Mouse (Mus musculus) layer of hippocampus, postnatal 25 days (tissue): Measurements from ENCODE around the gene Cnnm1. TPM values are rescaled to one million over a fixed set of nuclear protein-coding genes. Genes with fewer than 3 reads are reported as not detected.
"Not testable (repeated sequence)": the region's sequence is repeated elsewhere in the genome, so short reads cannot be mapped to it uniquely, and the experiment has no call there.

ENCODE experiments used
- DNase-seq, 2 experiments: peaks; one replicate each; pipeline ENCODE4 v3.0.0; 2022; ENCODE audit warnings: mixed read lengths in 2 of 2, low spot score in 1 of 2; ENCODE audit errors: extremely low spot score in 1 of 2
- total RNA-seq, 2 experiments: library from RNA; stranded (reverse); gene quantifications; 2 replicates each; pipeline ENCODE4 v1.2.3; 2021

Gene Cnnm1
- total RNA-seq, 2 experiments from 2014 or later, result 94.0 to 102 TPM

DNA sequence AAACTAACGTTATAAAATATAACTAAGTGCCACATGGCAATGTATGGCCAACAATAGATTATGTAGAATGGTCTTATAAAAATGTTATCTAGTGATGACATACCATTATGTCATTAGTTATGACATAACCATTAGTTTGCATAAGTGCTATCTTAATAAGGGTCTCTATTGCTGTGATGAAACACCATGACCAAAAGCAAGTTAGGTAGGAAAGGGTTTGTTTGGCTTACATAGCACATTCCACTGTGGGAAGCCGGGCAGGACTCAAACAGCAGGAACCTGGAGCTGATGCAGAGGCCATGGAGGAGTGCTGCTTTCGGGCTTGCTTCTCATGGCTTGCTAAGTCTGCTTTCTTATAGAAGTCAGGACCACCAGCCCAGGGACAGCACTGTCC, 24.1 kb downstream of the Cnnm1 start:
- no peak for DNase-seq

DNA sequence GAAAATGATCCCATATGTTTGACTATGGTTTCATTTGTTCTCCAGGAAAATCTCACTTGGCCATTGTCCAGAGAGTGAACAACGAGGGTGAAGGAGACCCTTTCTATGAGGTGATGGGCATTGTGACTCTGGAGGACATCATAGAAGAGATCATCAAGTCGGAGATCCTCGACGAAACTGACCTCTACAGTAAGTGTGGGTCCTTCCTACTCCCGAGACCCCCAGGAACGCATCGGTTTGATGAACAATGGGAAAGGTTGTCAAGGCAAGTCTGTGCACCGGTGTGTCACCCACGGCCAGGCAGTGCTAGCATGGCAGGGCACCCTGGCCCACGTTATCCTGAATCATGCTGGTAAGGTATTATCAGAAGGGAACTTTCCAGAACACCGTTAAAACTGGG, 24.8 kb downstream of the Cnnm1 start:
- DNase-seq, result no peak

DNA sequence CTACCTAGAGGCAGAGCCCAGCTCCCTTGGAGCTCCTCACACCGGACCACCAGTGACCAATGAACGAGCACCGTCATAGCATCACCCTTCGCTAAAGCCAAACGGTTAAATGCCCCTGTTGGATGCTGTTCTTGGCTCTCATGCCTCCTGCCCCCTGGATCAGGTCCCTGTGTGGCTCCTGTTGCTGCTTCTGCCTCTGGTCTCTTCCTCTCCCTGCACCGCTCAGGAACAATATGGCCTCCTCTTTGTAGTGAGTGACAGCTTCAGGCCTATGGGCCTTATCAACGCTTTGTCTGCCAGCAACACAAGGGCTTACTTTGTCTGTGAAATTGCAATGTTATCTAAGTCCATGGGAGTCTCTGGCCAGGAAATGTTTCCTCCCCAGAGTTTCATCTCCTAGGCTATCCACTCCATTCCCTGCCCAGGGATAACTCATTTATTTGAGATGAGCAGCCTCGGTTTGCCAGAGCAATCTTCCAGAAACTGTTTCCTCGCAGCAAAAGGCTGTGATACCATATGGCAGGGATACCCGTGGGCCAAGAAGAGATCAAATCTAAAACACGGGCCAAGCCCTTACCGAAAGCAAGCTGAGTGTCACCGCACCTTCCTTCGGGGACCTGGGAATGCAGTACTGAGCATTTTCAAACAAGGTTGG, 25.5 kb downstream of the Cnnm1 start:
- DNase-seq, result no peak

DNA sequence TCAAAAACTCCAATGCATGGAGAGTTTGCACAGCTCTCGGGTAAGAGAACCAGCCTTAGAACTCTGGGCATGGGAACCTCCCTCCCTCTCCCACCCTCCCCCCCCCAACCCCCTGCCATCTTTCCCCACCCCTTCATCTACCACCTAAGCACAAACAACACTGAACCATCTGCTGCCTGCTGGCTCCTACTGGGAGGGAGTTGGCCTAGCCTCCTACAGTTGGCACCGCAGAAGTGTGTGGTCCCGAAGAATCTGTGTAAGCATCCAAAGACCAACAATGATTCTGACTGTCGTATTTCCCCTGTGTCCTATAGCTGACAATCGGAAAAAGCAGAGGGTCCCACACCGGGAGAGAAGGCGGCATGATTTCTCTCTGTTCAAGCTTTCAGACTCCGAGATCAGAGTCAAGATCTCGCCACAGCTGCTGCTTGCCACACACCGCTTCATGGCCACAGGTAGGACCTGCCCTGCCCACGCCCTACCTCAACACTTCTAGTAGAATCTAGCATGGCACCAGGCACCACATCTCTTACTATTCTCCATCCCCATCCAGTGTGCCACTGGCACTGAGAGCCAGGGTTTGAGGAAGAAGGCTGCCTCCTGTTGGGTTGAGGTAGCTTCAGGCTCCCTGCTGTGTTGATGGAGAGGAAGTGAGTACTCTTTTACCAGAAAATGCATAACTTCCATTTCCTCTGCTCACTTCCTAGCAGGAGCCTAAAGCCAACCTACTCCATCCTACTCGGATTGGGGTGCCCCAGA, 27.9 kb downstream of the Cnnm1 start:
- no peak for DNase-seq

DNA sequence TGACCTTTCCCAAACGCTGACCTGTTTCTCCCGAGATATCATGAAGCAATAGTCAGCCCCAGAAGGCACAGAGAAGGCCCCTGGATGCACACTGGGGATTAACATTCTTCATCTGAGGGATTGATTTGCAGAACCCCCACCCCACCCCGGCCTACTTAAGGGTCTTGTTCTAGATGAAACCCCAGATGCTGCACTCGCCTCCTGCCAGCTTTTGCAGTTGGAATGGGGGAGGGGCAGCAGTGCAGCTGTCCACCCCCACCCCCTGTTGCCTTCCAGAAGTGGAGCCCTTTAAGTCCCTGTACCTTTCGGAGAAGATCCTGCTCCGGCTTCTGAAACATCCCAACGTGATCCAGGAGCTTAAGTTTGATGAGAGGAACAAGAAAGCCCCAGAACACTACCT, 29.1 kb downstream of the Cnnm1 start:
- no peak for DNase-seq

DNA sequence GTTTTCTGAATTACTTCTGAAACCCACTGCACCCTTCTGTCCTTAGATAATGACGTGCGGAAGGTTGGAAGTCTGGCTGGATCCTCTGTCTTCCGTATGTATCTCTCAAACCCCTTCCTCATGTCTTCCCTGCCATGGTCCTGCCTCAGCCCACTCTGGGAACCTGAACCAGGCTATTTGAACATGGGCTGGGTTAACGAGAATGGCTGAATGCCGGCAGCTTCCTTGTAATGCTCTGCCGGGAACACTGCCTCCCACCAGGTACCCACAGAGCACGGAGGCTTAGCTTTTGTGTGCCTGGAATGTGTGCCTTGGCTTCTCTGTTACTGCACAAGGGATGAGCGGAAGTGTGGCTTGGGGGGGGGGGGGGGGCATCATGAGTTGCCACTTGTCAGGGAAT, 32.1 kb downstream of the Cnnm1 start:
- DNase-seq, result no peak

DNA sequence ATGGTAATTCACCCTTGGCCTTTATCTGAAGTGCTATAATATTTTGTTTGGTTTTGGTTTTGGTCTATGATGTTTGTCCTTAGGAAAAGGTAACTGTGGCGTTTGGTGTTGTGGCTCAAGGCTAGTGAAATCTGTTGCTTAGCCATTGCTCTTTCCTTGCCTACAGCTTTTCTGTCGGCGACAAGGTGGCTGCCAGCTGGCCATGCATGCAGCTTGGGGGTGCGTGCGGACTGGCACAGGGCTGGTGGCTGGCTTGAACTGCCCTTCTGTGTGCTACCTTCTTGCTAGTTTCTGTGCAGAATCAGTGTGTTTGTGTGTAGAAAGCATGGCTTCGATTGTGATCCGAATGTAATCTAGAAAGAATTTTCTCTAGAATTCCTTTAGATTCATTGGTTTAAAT, 32.5 kb downstream of the Cnnm1 start:
- DNase-seq, result no peak

DNA sequence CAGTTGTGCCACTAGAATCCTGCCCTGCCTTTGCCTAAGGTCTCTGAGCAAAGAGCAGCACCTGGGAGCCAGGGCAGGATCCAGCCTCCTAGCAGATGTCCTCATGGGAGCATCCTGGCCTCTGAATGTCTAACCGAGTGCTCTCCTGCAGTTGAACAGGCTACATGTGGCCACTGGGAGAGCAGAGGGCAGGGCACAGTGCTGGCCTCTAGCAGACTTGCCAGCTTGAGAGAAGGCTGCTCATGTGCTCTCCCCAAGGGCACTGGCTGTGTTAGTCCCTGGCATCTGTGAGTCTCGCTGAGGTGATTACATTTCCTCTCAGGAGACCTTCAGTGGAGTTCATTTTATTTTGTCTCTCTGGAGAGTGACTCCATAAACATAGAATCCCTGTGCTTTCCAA, 35.4 kb downstream of the Cnnm1 start:
- DNase-seq, result no peak

DNA sequence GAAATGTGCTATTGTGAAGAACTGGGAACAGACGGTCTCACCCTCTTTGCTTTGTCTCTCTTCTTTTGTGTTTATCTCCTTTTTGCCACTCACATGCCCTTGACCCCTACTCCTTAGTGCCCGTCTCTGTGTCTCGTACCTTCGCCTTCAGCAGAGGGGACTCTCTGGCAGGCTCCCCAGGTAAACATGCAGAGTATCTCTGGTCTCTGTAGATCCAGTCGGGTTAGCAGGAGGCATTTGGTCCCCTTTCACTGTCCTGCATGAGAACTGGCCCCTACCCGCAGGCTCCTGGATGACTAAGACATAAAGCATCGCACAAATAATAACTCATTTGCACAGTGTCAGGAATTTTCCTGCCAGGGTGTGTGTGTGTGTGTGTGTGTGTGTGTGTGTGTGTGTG, 35.8 kb downstream of the Cnnm1 start:
- DNase-seq, result no peak

DNA sequence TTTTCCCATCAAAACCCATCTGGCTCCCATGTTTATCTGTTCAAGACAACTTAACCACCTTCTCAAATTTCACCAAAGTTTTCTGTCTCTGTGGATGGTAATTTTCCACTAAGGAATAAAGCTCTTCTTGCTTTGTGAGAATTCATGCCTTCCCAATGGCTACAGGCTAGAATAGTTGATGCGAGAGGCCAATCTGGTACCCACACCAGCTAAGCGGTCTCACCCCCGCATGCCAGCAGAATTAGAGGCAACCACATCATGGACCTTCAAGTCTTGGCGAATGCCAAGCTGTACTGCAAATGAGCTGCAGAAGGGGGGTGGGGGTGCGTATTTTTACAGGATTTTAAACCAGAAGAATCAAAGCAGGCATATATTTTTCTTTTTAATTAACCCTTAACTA, 37.2 kb downstream of the Cnnm1 start:
- DNase-seq, result no peak

DNA sequence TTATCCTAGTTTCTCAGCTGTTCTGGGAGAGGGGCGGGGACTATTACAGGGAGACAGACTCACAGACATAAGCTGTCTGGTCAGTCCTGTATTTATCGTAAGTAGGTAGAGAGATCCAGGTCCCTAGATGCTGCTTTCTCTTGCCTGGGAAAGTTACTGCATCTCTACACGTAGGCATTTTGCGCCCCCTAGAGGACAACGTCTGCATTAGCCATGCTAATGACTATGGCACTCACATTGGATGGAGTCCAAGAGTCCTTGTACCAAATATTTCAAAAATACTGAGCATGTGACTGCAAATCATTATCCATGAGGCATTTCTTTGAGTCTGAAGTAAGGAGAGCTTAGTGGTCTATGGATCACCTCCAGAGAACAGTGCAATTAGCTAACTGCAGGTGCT, 38.7 kb downstream of the Cnnm1 start:
- peak in 1 of 2 experiments; percentile 74 for DNase-seq

DNA sequence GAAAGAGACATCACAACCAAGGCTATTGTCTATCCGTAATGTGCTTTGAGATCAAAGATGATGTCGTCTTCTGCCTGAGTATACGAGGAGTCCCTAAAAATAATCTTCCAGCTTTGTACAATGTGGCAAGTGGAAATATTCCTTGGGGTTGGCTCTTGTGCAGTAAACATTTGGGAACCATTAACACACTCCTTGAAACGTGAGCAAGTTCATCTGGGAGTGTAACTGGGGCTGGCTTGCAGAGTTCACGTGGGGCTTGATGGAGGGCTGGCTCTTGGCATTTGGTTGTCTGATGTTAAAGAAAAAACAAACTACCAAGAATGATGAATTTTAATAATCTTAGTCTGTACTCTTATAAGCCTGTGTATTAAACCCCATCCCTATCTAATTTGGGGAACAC, 39.2 kb downstream of the Cnnm1 start:
- no peak for DNase-seq

DNA sequence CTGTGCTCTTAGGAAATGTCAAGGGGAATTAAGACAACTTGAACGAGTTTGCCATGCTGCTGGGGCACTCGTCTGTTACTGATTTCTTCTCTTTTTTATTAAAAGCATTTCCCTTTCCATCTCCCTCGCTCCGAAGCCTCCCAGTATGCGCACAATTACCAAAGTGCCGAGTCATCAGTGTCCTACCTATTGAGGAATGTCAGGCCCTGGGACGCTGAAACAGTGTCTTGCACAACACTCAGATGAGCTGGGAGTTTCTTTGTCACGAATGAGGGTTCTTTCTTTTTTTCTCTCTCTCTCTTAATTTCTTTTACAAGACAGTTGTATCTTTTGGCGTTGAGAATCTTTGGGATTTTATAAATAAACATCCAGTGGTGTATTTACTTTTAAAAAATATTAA, 40.3 kb downstream of the Cnnm1 start:
- no peak for DNase-seq

DNA sequence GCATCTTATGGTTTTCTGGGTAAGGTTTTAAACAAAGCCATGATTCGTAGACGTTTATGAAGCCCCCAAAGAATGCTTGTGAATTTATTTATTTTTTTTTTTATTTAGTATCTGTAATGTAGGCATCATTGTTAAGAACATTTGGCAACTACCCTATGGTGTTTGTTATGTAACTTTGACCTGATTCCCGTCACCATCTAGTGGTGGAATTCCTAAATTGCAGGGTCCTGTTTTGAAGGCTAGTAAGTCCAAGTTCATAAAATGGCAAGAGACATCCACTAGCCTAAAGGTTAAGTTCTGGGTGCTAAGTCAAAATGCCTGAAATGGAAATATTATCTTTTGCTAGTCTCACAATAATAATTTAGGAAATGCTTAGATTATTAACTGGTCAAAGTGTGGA, 47.2 kb downstream of the Cnnm1 start:
- no peak for DNase-seq

DNA sequence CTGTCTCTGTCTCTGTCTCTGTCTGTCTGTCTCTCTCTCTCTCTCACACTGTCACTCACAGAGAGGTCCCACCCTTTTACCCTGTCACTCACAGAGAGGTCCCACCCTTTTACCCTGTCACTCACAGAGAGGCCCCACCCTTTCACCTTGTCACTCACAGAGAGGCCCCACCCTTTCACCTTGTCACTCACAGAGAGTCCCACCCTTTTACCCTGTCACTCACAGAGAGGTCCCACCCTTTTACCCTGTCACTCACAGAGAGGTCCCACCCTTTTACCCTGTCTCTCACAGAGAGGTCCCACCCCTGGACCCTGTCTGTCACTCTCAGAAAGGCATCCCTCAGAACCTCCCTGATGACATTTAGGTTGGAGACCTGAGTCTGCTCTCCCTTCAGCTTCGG, 53.1 kb downstream of the Cnnm1 start:
- DNase-seq, result not testable (repeated sequence)

DNA sequence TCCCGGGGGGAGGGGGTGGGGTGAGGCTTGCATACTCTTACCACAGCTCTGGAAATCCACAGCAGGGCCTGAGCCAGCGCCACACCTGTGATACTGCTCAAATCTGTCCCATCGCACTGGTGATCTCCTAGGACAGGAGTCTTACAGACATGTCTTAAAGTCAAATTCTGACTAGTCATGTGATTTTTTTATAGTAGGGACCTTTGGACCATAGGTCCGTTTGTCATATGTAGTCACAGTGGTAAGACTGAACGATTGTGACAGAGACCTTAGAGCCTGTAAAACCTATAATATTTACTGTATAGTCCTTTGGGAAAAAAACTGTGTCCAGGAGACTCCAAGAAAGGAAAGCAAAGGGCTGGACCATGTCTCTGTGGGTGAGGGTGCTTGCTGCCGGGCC, 53.6 kb downstream of the Cnnm1 start:
- no peak for DNase-seq

DNA sequence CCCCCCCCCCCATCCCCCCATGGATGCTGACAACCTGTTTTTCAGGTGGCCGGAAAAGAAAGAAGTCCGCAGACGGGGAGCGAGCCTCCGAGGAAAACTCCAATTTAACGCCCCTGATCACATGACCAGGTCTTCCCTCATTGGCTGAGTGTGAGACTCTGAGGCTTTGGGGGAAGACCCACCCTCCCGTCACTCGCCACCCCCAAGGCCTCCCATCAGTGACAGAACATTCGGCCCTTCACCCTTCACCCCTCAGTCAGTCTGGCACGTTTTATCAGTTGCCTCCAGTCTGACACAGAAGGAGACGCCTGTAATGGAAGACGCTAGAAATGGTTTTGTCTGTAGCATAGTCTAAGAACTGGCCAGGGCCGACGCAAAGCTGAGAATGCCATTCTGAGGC, 54.7 kb downstream of the Cnnm1 start:
- DNase-seq, result no peak

DNA sequence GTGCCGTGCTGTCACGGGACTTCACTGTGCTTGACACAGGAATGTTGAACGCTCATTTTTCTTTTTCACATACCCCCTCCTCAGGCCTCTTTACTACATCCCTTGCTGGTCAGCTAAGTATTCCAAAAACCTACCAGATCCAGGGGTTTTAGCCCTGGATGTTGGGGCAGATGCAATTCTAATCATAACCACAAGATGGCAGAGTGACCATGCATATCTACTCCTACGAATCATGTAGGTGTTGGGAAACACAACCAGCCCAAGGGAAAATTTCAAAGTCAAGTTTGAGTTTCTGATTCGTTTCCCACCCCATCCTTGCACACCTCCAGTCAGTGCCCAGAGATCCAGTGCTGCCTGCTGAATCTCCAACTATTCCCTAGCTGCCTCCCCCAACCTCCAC, 55.6 kb downstream of the Cnnm1 start:
- DNase-seq, result peak in 1 of 2 experiments; percentile 49

DNA sequence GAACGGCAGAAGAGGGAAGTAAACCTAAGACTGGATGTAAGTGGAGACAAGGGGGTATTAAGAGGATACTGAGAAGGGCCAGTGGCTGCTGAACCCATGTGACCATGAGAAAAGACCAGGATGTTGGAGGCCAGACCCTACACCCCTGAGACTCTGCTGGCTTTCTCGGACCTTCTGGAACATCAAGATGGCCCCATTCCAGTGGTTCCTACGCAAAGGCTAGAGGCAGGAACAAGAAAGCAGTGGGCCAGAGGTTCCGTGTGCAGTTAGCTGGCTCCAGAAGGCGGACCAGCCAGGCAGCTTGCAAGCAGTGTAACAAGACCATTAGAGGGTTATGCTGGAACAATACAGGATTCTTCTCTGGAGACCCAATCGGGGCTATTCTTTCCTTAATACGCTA, 57.2 kb downstream of the Cnnm1 start:
- no peak for DNase-seq

DNA sequence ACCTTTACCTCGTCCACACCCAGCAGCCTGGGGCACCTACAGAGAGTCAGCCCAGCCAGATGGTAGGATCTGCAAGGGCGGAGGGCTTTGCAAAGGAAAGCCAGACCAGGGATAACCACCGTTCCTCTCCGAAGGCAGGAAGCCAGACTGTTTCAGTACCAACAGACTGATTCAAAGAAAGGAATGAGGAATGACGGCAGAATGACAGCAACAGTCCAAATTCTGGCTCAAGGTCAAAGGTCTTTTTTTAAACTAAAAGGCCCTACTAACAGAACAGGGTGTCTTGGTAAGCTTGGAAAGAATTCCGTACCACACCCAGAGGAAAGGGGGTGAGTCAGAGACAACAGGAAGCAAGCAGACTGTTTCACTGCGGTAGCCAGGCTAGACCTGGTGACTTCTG, 58.6 kb downstream of the Cnnm1 start:
- DNase-seq, result no peak

DNA sequence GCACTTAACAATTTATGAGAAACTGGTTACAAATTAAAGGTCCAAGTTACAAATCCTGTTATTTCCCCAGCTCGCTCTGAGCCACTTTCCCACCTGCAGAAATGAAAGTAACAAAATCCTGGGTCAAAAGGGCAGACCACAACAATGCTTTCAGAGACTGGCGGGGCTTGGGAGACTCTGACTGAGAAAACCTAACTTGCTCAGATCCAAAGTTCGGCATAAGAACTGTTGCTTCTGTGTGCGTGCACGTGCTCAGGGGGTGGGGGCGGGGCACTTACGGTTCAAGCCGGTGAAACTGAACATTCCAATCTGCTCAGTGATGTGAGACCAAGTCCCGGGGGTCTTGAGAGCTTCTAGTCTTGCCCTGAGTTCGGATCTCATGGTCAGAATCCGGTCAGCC, 62.4 kb downstream of the Cnnm1 start:
- DNase-seq, result no peak

DNA sequence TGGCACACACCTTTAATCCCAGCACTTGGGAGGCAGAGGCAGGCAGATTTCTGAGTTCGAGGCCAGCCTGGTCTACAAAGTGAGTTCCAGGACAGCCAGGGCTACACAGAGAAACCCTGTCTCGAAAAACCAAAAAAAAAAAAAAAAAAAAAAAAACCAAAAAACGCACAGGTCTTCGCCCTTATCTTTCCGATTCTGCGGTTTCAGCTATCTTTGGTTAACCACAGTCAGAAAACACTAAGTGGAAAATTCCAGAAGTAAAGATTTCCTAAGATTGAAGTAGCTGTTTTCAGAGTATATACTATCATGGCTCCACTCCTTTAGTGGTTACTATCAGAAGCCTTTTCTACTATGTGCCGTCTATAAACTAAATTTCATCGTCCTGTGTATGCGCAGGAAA, 63.4 kb downstream of the Cnnm1 start:
- not testable (repeated sequence) for DNase-seq
